Mouse (Mus musculus): ENCODE measurements around the gene Ssh3. TPM values are rescaled to one million over a fixed set of nuclear protein-coding genes. Genes with fewer than 3 reads are reported as not detected.

Ssh3 gene
- total and polyA plus RNA-seq, 2 experiments from 2014 or later = 18.9 to 69.6 TPM

DNA sequence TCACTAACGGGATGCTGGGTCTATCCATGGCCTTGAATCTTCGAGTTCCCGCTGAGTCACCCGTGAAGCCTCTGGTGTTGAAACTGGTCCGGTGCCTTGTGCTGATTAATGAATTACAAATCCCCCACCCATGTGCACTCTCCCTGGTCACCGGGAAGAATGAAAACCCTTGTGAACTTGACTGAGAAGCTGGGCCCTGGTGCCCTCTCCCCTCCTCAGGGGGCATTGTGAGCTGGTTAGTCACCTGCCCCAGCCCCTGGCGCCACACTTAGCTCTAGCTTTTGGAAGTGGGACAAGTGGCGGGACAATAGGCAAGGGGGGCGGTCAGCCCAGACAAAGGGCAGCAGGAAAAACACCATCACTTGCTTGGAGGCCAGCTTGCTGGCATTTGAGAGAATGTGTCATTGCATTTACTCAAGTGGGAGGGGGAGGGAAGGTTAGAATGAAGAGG is 55.4 kb downstream of the Ssh3 start:
- H3K36me3 ChIP-seq (ENCODE audit: insufficient read depth, low read length) = no peaks in the 10 kb centered on the region
- peaks cover 16% of the 10 kb centered on the region; the same call in 1 of the 2 replicates for H3K4me1 ChIP-seq (ENCODE audit: insufficient read depth, low read length)
- DNase-seq (ENCODE audit: low spot score) = no peak
- H3K27ac ChIP-seq = no peak overlapping the region
- H3K4me2 ChIP-seq (ENCODE audit: low read depth, low read length) = peak overlapping the region; percentile 87; the same call in 1 of the 2 replicates
- no peak overlapping the region for H3K9ac ChIP-seq (replicated peaks; ENCODE audit: low read length)
- H3K27me3 ChIP-seq (ENCODE audit: insufficient read depth, low read length) = peaks cover 12% of the 10 kb centered on the region
- no peak for TF ChIP-seq CTCF (IDR thresholded peaks at IDR 0.05; ENCODE audit: low read depth)
- ATAC-seq = 0 out of 2 replicates have a peak, but pooled peaks have one; percentile 22
- peak overlapping the region; percentile 52; the same call in 1 of the 2 replicates for H3K4me3 ChIP-seq (ENCODE audit: low read length)
- H3K9me3 ChIP-seq (ENCODE audit: low read length) = no peaks in the 10 kb centered on the region
- 8% methylated on average over 9 of the region's 9 CpGs for WGBS

DNA sequence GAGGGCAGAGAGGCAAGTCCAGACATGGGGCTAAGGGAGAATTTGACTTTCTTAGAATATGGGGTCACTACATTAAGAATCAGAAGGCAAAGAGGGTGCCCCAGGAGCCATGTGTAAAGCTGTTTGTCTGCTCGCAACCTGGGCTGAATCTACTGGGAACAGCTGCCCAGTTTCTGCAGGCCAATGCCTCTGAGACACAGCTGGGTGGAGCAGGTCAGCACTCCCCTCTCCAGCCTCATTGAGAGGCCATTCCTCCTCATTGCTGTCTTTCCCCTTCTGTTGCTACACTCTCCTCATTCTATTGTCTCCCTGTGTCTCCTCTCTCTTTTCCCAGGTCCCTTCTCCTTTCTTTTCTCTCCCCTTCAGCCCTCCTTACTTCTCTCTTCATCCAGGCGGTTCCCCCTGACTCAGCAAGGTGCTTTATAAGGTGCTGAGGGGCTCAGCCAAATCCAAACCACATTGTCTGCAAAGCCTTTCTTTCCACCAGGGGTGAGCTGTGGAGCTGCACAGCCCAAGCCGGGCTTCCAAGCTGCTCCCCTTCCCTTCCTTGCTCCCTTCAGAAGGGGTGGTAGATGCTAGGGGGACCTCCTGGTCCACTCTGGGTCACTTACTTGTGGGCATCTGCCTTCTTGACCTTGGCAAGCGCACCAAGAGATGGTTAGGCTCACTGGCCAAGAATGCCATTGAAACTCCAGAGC is 56.9 kb downstream of the Ssh3 start:
- H3K27ac ChIP-seq = no peak overlapping the region
- H3K9ac ChIP-seq (replicated peaks; ENCODE audit: low read length) = no peak overlapping the region
- no peak overlapping the region for H3K4me2 ChIP-seq (ENCODE audit: low read depth, low read length)
- H3K4me1 ChIP-seq (ENCODE audit: insufficient read depth, low read length) = peaks cover 16% of the 10 kb centered on the region; the same call in 1 of the 2 replicates
- ATAC-seq = no peak
- H3K9me3 ChIP-seq (ENCODE audit: low read length) = no peaks in the 10 kb centered on the region
- peaks cover 12% of the 10 kb centered on the region for H3K27me3 ChIP-seq (ENCODE audit: insufficient read depth, low read length)
- H3K4me3 ChIP-seq (ENCODE audit: low read length) = no peak overlapping the region
- DNase-seq (ENCODE audit: low spot score) = no peak
- H3K36me3 ChIP-seq (ENCODE audit: insufficient read depth, low read length) = no peaks in the 10 kb centered on the region
- TF ChIP-seq CTCF (IDR thresholded peaks at IDR 0.05; ENCODE audit: low read depth) = no peak
- 35% methylated on average over 4 of the region's 4 CpGs for WGBS

Small RNA genes lying within 50 kb of the gene (microRNA-seq; reads per million reads assigned to microRNA genes)
- 0 reads per million in 2 experiments for gene Gm26115
- 1.1 to 2.1 reads per million in 2 experiments for gene Mir6985

Other genes with a start within 250 kb of the Ssh3 start
- 317 and 335 TPM in 2 replicates for gene Gstp1, start 231.2 kb downstream of the Ssh3 start, total RNA-seq (2014; rRNA removed)
- gene Gstp1, start 231.2 kb downstream of the Ssh3 start, polyA plus RNA-seq (2015; fragmentation: Nextera tagmentation; extraction: Ambion mirVana) = 575 and 599 TPM in 2 replicates
- gene Gstp2, start 223.2 kb downstream of the Ssh3 start, total RNA-seq (2014; rRNA removed) = 0.52 TPM in 1 of 2 replicates, not detected in the other
- 2.2 and 3.0 TPM in 2 replicates for gene Gstp2, start 223.2 kb downstream of the Ssh3 start, polyA plus RNA-seq (2015; fragmentation: Nextera tagmentation; extraction: Ambion mirVana)
- not detected in 2 replicates for gene Gstp3, start 209.6 kb downstream of the Ssh3 start, total RNA-seq (2014; rRNA removed)
- gene Gstp3, start 209.6 kb downstream of the Ssh3 start, polyA plus RNA-seq (2015; fragmentation: Nextera tagmentation; extraction: Ambion mirVana) = not detected in 2 replicates
- not detected in 2 replicates for gene Cabp2, start 187.6 kb downstream of the Ssh3 start, total RNA-seq (2014; rRNA removed)
- not detected in 2 replicates for gene Cabp2, start 187.6 kb downstream of the Ssh3 start, polyA plus RNA-seq (2015; fragmentation: Nextera tagmentation; extraction: Ambion mirVana)
- gene Cdk2ap2, start 172.0 kb downstream of the Ssh3 start, total RNA-seq (2014; rRNA removed) = 49.4 and 57.5 TPM in 2 replicates
- gene Cdk2ap2, start 172.0 kb downstream of the Ssh3 start, polyA plus RNA-seq (2015; fragmentation: Nextera tagmentation; extraction: Ambion mirVana) = 63.9 and 64.6 TPM in 2 replicates
- 134 and 142 TPM in 2 replicates for gene Pitpnm1, start 169.2 kb downstream of the Ssh3 start, total RNA-seq (2014; rRNA removed)
- gene Pitpnm1, start 169.2 kb downstream of the Ssh3 start, polyA plus RNA-seq (2015; fragmentation: Nextera tagmentation; extraction: Ambion mirVana) = 88.0 and 91.9 TPM in 2 replicates
- gene Aip, start 143.3 kb downstream of the Ssh3 start, total RNA-seq (2014; rRNA removed) = 33.4 and 38.2 TPM in 2 replicates
- 89.4 and 94.3 TPM in 2 replicates for gene Aip, start 143.3 kb downstream of the Ssh3 start, polyA plus RNA-seq (2015; fragmentation: Nextera tagmentation; extraction: Ambion mirVana)
- 0.37 TPM in 1 of 2 replicates, not detected in the other for gene Gpr152, start 129.4 kb downstream of the Ssh3 start, total RNA-seq (2014; rRNA removed)
- gene Gpr152, start 129.4 kb downstream of the Ssh3 start, polyA plus RNA-seq (2015; fragmentation: Nextera tagmentation; extraction: Ambion mirVana) = 0.05 TPM in 1 of 2 replicates, not detected in the other
- not detected in 2 replicates for gene Cabp4, start 125.1 kb downstream of the Ssh3 start, total RNA-seq (2014; rRNA removed)
- 0.29 and 0.51 TPM in 2 replicates for gene Cabp4, start 125.1 kb downstream of the Ssh3 start, polyA plus RNA-seq (2015; fragmentation: Nextera tagmentation; extraction: Ambion mirVana)
- gene Coro1b, start 120.6 kb downstream of the Ssh3 start, total RNA-seq (2014; rRNA removed) = 71.5 and 137 TPM in 2 replicates
- 90.7 and 114 TPM in 2 replicates for gene Coro1b, start 120.6 kb downstream of the Ssh3 start, polyA plus RNA-seq (2015; fragmentation: Nextera tagmentation; extraction: Ambion mirVana)
- gene Ptprcap, start 115.6 kb downstream of the Ssh3 start, total RNA-seq (2014; rRNA removed) = 1.0 TPM in 1 of 2 replicates, not detected in the other
- 0.40 and 0.44 TPM in 2 replicates for gene Ptprcap, start 115.6 kb downstream of the Ssh3 start, polyA plus RNA-seq (2015; fragmentation: Nextera tagmentation; extraction: Ambion mirVana)
- 17.6 and 24.7 TPM in 2 replicates for gene Rps6kb2, start 105.8 kb downstream of the Ssh3 start, total RNA-seq (2014; rRNA removed)
- 49.6 and 56.5 TPM in 2 replicates for gene Rps6kb2, start 105.8 kb downstream of the Ssh3 start, polyA plus RNA-seq (2015; fragmentation: Nextera tagmentation; extraction: Ambion mirVana)
- gene Carns1, start 93.7 kb downstream of the Ssh3 start, total RNA-seq (2014; rRNA removed) = 5.5 and 8.3 TPM in 2 replicates
- 7.1 and 7.5 TPM in 2 replicates for gene Carns1, start 93.7 kb downstream of the Ssh3 start, polyA plus RNA-seq (2015; fragmentation: Nextera tagmentation; extraction: Ambion mirVana)
- gene Tbc1d10c, start 77.9 kb downstream of the Ssh3 start, total RNA-seq (2014; rRNA removed) = 2.7 and 3.8 TPM in 2 replicates
- gene Tbc1d10c, start 77.9 kb downstream of the Ssh3 start, polyA plus RNA-seq (2015; fragmentation: Nextera tagmentation; extraction: Ambion mirVana) = 0.95 and 1.4 TPM in 2 replicates
- gene Ppp1ca, start 77.1 kb downstream of the Ssh3 start, total RNA-seq (2014; rRNA removed) = 502 and 597 TPM in 2 replicates
- gene Ppp1ca, start 77.1 kb downstream of the Ssh3 start, polyA plus RNA-seq (2015; fragmentation: Nextera tagmentation; extraction: Ambion mirVana) = 564 and 571 TPM in 2 replicates
- 15.8 and 25.8 TPM in 2 replicates for gene Rad9a, start 67.5 kb downstream of the Ssh3 start, total RNA-seq (2014; rRNA removed)
- gene Rad9a, start 67.5 kb downstream of the Ssh3 start, polyA plus RNA-seq (2015; fragmentation: Nextera tagmentation; extraction: Ambion mirVana) = 13.7 and 14.6 TPM in 2 replicates
- 0.42 and 3.8 TPM in 2 replicates for gene Clcf1, start 54.9 kb downstream of the Ssh3 start, total RNA-seq (2014; rRNA removed)
- gene Clcf1, start 54.9 kb downstream of the Ssh3 start, polyA plus RNA-seq (2015; fragmentation: Nextera tagmentation; extraction: Ambion mirVana) = 0.83 TPM in 2 replicates
- gene AC109138.7, start 54.8 kb downstream of the Ssh3 start, total RNA-seq (2014; rRNA removed) = not detected in 2 replicates
- not detected in 2 replicates for gene AC109138.7, start 54.8 kb downstream of the Ssh3 start, polyA plus RNA-seq (2015; fragmentation: Nextera tagmentation; extraction: Ambion mirVana)
- gene Pold4, start 37.3 kb downstream of the Ssh3 start, total RNA-seq (2014; rRNA removed) = 28.1 and 28.7 TPM in 2 replicates
- gene Pold4, start 37.3 kb downstream of the Ssh3 start, polyA plus RNA-seq (2015; fragmentation: Nextera tagmentation; extraction: Ambion mirVana) = 24.5 and 26.2 TPM in 2 replicates
- gene Ankrd13d, start 14.0 kb upstream of the Ssh3 start, total RNA-seq (2014; rRNA removed) = 97.2 and 121 TPM in 2 replicates
- gene Ankrd13d, start 14.0 kb upstream of the Ssh3 start, polyA plus RNA-seq (2015; fragmentation: Nextera tagmentation; extraction: Ambion mirVana) = 70.9 and 71.5 TPM in 2 replicates
- gene Grk2, start 37.0 kb upstream of the Ssh3 start, total RNA-seq (2014; rRNA removed) = 138 and 142 TPM in 2 replicates
- 25.8 and 26.2 TPM in 2 replicates for gene Grk2, start 37.0 kb upstream of the Ssh3 start, polyA plus RNA-seq (2015; fragmentation: Nextera tagmentation; extraction: Ambion mirVana)
- 67.5 and 73.7 TPM in 2 replicates for gene Kdm2a, start 129.1 kb upstream of the Ssh3 start, total RNA-seq (2014; rRNA removed)
- 18.0 and 19.8 TPM in 2 replicates for gene Kdm2a, start 129.1 kb upstream of the Ssh3 start, polyA plus RNA-seq (2015; fragmentation: Nextera tagmentation; extraction: Ambion mirVana)
- 3.5 and 7.2 TPM in 2 replicates for gene Rhod, start 170.3 kb upstream of the Ssh3 start, total RNA-seq (2014; rRNA removed)
- gene Rhod, start 170.3 kb upstream of the Ssh3 start, polyA plus RNA-seq (2015; fragmentation: Nextera tagmentation; extraction: Ambion mirVana) = 5.2 and 5.7 TPM in 2 replicates
- 46.2 and 54.5 TPM in 2 replicates for gene Syt12, start 208.3 kb upstream of the Ssh3 start, total RNA-seq (2014; rRNA removed)
- 9.0 and 9.9 TPM in 2 replicates for gene Syt12, start 208.3 kb upstream of the Ssh3 start, polyA plus RNA-seq (2015; fragmentation: Nextera tagmentation; extraction: Ambion mirVana)
- gene 2010003K11Rik, start 229.4 kb upstream of the Ssh3 start, total RNA-seq (2014; rRNA removed) = not detected in 2 replicates
- gene 2010003K11Rik, start 229.4 kb upstream of the Ssh3 start, polyA plus RNA-seq (2015; fragmentation: Nextera tagmentation; extraction: Ambion mirVana) = 0.13 TPM in 1 of 2 replicates, not detected in the other
- 82.6 and 84.0 TPM in 2 replicates for gene Pcx, start 241.3 kb upstream of the Ssh3 start, total RNA-seq (2014; rRNA removed)
- 50.5 and 53.6 TPM in 2 replicates for gene Pcx, start 241.3 kb upstream of the Ssh3 start, polyA plus RNA-seq (2015; fragmentation: Nextera tagmentation; extraction: Ambion mirVana)

Measured in hindbrain, postnatal 0 days (tissue).